Mouse (Mus musculus): Measurements from ENCODE around the gene Gm20532.

Gene Gm20532

DNA sequence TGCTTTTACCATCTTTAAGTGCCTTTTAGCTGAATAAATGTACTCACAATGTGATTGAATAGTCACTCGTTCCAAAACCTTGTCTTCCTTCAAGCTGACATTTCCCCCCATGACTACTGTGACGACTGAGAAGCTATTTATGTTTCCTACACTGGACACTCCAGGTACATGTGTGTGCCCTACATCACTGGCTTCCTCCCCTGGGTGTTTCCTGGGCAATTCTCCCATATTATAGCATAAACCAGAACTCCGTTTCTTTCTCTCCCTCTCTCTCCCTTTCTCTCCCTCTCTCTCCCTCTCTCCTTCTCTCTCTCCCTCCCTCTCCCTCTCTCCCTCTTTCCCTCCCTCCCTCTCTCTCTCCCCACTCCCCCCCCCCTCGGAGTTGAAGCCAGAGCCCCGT, 12.6 kb upstream of the Gm20532 start:
- no peak for DNase-seq (ENCODE audit: low spot score)

DNA sequence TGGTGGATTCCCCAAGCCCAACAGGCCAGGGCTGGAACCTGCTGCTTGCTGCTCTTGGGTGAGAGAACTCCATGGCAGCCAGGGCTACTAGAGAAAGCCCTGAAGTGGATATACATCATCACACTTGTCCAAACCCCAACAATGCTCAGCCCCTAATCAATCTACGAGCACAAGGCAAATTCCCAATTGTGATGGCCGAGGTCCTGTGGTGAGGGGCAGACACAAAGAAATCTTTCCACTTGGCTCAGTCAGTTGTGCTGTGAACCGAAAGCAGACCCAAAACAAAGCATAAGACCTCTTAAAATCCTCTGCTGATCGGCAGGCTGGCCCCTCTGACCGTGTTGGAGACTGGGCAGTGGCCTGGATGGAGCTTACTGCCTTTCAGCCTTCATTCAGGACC, 11.6 kb upstream of the Gm20532 start:
- DNase-seq (ENCODE audit: low spot score) = no peak

DNA sequence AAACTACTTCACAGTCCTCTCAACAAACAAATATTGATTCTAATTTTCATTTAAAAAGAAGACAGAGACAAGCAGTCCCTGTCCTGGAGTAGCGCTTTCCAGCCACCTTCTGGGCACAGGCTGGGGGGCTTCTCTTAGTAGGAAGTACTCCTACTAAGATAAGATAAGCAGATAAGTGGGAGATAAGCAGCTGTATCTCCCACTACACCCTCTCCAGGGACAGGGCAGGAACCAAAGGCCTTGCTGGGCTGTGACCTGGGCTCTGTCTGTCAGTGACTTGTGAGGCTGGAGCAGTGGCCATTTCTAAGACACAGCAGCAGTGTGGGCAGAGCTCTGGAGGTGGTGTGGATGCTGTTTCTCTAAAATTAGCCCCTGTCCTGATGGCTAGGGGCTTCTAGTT, 11.1 kb upstream of the Gm20532 start:
- no peak for DNase-seq (ENCODE audit: low spot score)

DNA sequence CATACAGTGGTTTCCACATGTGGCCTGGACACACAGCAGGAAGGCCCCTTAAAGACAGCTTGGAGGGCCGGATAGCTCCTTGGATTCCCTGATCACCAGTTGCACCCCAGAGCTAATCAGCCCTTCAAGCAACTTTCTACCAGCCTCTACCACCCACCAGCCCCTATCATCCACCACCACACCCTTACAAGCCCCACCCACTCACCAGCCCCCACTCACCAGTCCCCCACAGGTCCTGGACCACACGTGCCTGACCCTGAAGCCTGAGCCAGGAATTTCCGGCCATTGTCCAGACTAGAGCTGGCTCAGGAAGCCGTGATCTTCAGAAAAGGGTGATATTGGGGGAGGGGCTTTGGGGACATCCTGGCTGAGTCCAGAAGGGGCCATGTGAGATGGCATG, 10.6 kb upstream of the Gm20532 start:
- no peak for DNase-seq (ENCODE audit: low spot score)

DNA sequence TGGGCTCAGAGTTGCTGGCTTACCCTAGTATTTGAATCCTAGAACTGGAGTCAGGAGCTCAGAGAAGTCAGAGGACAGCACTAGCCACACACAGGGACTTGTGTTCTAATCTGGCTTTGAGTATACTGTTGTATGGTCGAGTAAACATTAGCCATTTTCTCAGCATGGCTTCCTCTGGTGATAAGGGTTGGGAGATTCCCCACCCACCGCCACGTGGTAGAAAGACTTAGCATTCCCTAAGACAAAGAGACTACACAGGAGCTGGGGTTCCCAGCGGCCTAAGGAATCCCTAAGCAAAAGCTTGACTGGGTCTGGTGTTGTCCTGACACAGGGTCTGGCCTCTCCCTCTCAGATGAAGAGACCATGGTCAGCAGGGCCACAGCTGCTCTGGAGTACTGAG, 10.0 kb upstream of the Gm20532 start:
- no peak for DNase-seq (ENCODE audit: low spot score)

DNA sequence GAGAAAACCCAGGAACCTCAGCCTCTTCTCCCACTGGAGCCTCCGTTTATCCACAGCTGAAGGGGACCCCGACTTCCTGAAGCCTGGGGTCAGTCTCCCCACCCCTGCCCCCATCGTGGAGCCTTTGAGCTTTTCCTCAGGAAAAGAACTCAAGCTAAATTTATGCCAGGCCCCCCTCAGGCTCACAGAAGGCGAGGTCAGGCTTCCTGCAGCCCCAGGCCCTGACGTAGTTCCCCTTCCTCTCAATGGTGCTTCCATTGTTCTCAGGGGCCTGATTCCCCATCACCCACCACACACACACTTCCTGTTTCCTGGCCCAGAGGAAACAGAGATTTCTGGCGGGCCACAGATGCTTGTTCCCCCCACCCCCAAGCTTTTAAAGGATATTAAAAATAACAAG, 8.1 kb upstream of the Gm20532 start:
- peak; percentile 41 for DNase-seq (ENCODE audit: low spot score)

DNA sequence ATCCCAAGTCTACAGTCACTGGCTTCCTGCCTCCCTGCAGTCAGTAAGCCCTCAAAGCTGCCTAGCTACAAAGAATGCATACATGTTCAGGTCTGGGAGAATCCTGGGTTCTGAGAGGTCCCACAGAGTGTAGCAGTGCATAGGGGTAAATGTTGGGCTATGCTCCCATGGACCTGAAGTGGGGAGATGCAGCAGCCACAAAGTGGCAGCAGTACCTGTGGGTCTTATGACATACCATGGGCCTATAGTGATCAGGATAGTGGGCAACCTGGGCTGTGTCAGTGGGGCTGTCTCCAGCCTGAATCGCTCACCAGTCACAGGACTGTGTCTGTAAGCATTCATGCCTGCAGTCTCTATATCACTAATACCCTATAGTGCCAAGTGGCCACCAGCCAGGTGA, 6.7 kb upstream of the Gm20532 start, which contains the start of gene Egfl7:
Gene Egfl7, plus strand, starts transcription at position 301 of the 400 bp plus-strand sequence.
- no peak for DNase-seq (ENCODE audit: low spot score)

DNA sequence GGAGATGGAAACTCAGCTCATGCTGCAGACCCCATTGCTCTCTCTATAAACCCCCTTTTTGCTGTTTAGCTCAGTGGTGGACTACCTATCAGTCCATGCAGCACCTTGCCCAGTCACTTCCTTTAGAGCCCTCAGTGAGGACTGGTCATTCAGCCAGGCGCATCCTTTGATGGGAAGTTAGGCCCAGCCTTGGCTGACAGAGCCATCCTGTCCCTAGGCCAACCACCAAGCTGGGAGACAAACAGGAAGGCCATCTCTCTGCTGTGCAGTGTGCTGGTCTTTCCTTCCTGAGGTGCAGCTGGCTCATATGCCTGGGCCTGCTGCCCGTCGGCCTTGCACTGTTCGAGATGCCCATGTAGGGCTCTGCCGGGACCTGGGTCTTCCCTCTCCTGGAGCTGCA, 5.7 kb upstream of the Gm20532 start:
- DNase-seq (ENCODE audit: low spot score) = no peak

DNA sequence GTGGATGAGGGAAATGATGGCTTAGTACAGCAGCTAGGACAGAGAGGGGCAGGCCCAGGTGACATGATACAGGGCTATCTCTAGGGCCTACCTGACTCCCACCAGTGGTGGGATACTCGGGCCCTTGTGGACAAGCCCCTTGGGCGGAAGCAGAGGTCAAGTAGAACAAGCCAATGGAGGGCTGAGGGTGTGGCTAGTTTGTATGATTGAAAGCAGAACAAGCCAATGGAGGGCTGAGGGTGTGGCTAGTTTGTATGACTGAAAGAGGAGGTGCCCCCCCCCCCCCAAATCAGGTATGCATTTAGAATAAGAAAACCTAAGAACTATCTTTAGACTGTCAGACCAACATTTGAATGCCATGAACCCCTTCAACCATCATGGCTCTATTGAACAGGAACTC, 4.2 kb upstream of the Gm20532 start:
- DNase-seq (ENCODE audit: low spot score) = no peak

DNA sequence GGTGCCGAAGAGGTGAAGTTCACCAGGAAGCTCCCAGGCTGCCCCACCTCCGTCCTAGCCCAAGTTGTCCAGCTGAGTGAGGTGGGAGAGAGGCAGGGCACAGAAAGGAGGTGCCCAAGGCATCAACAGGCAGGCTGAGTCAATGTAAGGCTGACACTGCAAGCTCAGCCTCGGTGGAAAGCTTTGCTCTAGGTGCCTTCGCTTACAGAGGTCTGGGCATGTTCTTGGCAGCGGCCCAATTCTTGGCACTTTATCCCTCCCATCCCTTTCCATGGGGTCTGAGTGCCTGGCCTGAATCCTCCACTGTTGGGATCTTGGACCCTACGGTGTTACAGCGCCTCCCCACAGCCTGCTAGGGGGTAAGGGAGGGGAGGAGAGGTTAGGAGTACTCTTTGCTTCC, 3.7 kb upstream of the Gm20532 start:
- DNase-seq (ENCODE audit: low spot score) = no peak

DNA sequence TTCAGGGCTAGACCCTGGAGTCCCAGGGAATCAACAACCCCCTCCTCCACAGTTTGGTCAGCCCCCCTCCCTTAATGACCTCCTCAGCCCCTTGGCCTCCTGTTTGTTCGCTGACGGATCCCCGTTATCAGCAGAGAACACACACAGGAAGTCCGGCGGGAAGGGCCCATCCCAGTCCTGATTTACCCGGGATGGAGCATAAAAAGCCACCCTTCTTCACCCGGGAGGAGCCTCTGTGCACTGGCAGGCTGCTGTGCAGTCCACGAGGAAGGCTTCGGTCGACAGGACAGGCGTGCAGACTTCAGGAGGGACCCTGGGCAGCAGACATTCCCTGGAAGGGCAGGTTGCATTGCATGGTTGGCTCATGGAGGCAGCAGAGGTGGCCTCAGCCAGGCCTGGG, 2.8 kb upstream of the Gm20532 start:
- DNase-seq (ENCODE audit: low spot score) = no peak

DNA sequence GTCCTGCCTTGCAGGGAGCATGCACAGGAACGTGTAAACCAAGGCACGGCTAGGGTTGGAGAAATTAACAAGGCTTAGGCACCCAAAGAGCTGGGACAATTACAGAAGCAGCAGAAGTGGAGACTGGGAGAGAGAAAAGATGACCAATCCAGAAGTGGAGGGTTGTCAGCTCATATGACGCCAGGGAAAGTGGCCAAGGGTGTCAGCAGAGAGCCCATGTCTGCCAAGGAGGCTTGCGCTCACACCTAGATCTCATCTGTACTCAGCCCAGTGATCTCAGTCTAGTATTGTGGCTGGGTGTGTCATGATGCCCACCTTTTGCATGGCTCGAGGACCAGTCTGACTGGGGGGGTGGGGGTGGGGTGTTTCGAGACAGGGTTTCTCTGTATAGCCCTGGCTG, 726 bp upstream of the Gm20532 start:
- no peak for DNase-seq (ENCODE audit: low spot score)

DNA sequence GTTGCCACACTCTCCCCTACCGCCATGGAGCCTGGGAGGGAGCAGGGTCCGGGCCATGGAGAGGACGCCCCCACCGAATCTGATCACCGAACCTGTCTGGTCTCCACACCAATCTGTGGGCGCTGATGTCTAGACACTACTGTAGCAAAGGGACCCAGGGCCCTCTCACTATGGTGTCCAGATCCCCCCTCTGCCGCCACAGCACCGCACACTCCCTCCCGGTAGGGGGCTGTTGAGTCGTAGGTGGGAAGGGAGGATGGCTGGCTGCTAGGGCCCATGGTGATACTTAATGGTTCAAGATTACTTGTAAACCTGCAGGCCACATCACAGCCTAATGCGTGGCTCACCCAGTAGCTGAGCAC, 586 bp downstream of the Gm20532 start:
- DNase-seq (ENCODE audit: low spot score) = no peak

DNA sequence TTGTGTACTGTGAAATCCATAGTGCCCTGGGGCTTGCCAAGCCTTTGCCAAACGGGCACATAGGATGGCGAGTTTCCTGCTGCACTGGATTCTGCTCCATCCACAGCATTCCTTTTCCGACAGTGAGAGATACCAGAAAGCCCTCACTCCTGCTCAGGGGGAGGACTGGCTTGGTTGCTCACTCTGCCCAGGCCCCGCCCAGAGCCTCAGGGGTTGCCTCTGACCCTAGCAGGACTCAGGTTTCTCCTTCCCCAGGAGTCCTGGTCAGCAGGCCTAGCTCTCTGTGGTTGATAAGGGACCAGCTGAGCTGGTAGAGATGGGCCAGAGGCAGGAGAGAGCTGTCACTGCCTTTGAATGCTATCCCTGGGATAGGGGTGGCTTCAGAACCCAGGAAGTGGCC, 2.1 kb downstream of the Gm20532 start:
- DNase-seq (ENCODE audit: low spot score) = peak; percentile 70

DNA sequence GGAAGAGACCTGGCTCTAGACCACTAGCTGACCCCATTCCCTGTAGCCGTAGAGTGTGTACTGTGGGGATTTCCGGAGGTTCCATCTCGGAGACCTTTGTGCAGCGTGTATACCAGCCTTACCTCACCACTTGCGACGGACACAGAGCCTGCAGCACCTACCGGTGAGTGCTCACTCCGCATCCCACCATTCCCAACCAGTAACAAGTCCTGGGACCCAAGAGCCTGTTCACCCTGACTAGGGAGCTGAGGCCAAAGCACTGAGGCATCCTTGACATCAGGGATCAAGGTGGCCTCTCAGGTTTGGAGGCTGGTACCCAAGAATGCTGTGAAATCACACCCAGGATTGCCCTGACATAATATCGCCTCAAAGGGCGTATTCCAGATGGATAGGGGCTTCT, 2.8 kb downstream of the Gm20532 start:
- no peak for DNase-seq (ENCODE audit: low spot score)

DNA sequence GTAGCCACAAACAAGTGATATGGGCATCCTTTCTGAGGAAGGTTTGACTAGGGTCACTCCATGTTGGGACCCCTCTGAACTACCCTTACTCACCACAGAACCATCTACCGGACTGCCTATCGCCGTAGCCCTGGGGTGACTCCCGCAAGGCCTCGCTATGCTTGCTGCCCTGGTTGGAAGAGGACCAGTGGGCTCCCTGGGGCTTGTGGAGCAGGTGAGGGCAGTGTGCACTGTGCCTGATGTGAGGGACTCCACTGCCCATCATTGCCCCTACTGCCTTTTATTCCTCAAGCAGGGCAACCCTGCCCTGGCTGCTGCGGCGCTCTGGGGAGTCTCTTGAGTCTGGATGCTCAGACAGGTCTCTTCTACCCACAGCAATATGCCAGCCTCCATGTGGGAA, 3.8 kb downstream of the Gm20532 start:
- no peak for DNase-seq (ENCODE audit: low spot score)

DNA sequence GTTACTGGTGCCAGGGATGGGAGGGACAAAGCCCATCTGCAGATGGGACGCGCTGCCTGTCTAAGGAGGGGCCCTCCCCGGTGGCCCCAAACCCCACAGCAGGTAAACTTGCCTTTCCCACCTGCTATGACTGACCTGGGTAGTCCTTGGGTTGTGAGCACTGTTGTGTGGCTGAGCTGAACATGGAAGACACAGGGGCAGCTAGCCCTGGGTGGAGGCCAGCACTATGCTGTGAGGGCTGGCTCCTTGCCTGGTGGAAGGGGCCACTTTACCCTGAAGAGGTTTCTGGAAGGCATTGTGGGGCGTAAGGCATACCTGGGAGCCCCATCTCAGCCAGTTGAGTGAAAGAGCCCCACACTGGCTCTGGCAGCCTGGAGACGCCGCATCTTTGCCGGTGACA, 4.5 kb downstream of the Gm20532 start:
- DNase-seq (ENCODE audit: low spot score) = no peak

DNA sequence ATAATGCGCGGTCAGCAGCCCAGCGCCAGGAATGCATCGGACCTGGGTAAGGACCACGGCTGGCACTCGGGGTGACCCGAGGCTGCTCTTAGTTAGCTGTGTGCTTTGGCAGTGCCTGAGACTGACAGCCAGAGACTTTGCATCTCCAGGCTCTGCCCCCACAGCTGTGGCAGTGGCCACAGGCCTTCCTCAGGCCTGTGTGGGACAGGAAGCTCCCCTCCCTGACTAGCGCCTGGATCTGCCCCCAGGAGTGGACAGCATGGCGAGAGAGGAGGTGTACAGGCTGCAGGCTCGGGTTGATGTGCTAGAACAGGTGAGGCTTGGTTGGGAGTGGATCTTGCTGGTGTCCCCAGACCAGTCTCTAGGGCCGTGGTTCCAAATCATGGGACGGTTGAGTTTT, 5.0 kb downstream of the Gm20532 start:
- no peak for DNase-seq (ENCODE audit: low spot score)

DNA sequence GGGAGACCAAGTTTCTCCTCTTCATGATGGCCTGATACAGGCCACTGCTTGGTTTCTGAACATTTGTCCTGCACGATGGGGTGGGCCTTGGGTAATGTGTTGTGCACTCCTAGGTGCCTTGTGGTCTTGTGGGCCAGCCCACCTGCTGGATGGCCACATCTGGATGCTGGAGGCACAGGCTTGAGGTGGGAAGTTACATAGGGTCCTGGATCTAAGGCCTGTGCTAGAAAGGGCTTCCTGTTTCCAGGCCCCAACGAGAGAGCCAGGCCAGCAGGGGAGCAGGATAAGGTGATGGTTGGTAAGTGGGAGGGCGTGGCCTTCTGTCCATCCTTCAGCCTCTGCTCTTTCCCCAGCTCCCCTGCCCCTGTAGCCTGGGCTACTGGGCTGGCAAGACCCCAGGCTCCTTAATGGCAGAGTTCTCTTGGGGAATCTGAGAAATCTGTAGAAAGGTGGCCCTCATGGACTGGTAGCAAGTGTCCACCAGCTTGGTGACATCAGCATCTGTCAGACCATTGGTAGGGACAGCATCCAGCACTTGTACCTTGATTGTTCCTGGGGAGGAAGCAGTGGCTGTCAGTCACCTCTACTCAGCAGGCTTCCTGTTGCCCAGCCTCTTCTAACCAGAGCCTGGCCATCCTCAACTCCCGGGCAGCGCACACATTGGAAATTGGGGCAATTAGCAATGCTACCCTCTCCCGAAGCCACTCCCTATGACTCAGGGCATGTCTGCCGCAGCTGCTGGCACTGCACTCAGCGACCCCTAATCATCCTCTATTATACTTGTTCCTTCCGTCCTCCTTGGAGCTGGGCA, 7.0 kb downstream of the Gm20532 start:
- DNase-seq (ENCODE audit: low spot score) = no peak

DNA sequence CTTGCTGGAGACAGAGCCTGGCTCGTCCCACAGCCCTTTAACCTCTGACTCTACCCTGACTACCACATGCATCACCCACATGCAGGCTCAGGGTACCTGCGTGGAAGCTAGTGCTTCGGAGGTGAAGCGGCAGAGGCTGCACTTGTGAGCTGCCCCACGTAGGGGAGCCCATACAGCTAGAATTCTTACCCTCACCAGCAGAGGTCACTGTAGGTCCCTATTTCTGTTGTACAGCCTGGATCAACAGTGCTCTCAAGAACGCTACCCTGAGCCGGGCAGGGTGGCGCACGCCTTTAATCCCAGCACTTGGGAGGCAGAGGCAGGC, 7.5 kb downstream of the Gm20532 start:
- DNase-seq (ENCODE audit: low spot score) = peak; percentile 70

DNA sequence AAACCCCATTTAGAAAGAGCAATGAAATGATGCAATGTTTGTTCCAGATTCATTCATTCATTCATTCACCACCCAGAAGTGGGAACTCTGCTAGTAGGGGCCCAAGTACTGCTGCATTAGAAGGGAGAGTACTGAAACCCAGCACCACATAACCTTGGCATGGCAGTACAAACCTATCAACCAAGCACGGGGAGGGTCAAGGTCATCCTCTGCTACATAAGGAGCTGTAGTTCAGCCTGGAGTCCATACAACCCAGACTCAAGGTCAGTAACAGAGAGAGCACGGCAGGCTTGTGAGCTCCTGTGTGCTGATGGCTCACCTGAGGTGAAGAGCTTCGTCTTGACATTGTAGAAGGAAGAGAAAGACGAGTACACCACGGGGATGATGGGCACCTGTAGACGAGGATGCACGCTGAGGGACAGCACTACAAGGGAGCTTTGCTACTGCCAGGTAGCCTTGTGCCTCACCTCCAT, 8.1 kb downstream of the Gm20532 start:
- peak; percentile 46 for DNase-seq (ENCODE audit: low spot score)

DNA sequence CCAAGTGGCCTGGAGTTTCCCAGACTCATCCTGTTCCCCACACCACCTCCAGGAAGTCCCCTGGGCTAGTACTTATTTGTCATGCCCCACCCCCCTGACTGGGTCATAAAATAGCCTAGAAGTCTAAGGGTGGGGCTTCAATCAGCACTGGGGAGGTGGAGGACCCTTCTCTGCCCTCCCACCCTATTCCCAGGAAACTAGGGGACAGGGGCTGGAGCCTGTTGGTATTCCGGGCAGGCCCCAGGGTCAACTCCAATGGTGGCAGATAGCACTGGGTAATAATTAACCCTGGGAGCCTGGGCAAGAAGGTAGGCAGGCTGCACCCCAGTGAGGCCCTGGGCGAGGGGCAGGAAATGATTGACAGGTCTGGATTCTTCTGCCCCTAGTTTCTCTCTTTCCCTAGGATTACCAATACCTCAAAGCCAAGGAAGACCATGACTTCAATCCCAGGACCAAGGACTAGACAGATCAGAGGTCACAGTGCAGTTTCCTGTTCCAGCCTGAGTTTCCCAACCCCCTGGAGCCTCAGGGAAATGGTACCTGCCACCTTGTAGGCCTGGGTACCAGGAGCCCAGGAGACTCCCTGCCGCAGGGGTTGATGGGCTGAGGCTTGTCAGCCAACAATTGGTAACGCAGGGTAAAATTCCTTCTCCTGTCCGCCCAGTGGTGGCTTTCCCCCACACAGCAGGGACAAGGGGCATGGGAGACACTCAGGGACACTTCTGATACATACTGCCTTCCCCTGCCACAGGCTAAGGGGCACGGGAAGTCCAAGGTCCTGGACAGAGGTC, 8.7 kb downstream of the Gm20532 start:
- peak; percentile 71 for DNase-seq (ENCODE audit: low spot score)

DNA sequence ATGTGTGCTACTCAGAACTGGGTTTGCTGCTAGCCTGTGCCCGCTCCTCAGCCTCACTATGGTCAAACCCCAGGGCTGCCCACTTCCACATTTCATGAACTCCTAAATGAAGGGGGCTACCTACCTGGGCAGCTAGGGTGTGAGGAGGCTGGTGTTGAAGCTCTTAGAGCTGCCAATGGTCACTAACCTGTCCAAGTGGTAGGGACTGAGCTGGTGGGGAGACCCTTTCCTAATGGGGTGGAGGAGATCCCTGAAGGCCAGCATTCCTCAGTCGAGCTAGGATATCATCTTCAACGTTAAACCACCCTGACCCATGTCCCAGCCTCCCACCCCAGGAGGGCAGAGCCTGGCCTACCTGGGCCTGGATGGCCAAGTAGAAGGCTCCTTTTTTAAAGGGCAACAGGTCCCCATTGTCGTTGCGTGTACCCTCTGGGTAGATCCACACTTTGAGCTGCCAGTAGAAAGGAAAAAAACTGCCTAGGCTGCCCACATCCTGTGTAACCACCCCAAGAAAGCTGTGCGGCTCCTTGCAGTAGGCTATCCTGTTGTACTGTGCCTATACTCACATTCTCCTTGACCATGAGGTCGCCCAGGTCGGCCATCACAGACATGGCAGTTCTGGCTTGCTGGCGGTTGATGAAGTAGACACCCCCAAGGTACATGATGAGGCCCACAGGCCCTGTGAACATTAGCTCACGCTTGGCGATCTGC, 9.4 kb downstream of the Gm20532 start:
- no peak for DNase-seq (ENCODE audit: low spot score)

Measured in yolk sac, embryonic 10.5 days (tissue).